Mouse (Mus musculus) lung, postnatal 25 days (tissue): ENCODE measurements around the gene Rdh5.

Experiments
- DNase-seq: peaks from one replicate; pipeline ENCODE4 v3.0.0; 2022; ENCODE audit warnings: low spot score

Gene Rdh5

GRCm38 (mm10) chr10:128929638-128930378 lies 7.1 kb upstream of the Rdh5 start:
- DNase-seq: peak; percentile 86

GRCm38 (mm10) chr10:128928356-128928755 lies 5.7 kb upstream of the Rdh5 start:
- DNase-seq: no peak

- DNase-seq: no peak
Observed at GRCm38 (mm10) chr10:128923935-128924334, 1.2 kb upstream of the Rdh5 start, which contains the start of gene Bloc1s1. TSS of gene Bloc1s1 (minus strand) at chr10:128924035.

- DNase-seq: peak; percentile 97
Observed at GRCm38 (mm10) chr10:128923013-128923691, 464 bp upstream of the Rdh5 start.

GRCm38 (mm10) chr10:128921883-128922821 lies 536 bp downstream of the Rdh5 start:
- no peak for DNase-seq

GRCm38 (mm10) chr10:128921251-128921650 lies 1.4 kb downstream of the Rdh5 start:
- DNase-seq: no peak

GRCm38 (mm10) chr10:128920736-128921161 lies 1.9 kb downstream of the Rdh5 start:
- DNase-seq: no peak

GRCm38 (mm10) chr10:128919966-128920365 lies 2.7 kb downstream of the Rdh5 start:
- no peak for DNase-seq

- DNase-seq: no peak
Observed at GRCm38 (mm10) chr10:128919203-128919631, 3.5 kb downstream of the Rdh5 start.

GRCm38 (mm10) chr10:128918246-128918645 lies 4.4 kb downstream of the Rdh5 start:
- no peak for DNase-seq

GRCm38 (mm10) chr10:128917400-128917799 lies 5.3 kb downstream of the Rdh5 start:
- DNase-seq: no peak

GRCm38 (mm10) chr10:128916665-128917064 lies 6.0 kb downstream of the Rdh5 start:
- no peak for DNase-seq

GRCm38 (mm10) chr10:128915550-128915949 lies 7.1 kb downstream of the Rdh5 start:
- no peak for DNase-seq

- no peak for DNase-seq
Observed at GRCm38 (mm10) chr10:128913696-128914095, 9.0 kb downstream of the Rdh5 start.

GRCm38 (mm10) chr10:128913219-128913618 lies 9.5 kb downstream of the Rdh5 start:
- DNase-seq: peak; percentile 89

GRCm38 (mm10) chr10:128912791-128913190 lies 9.9 kb downstream of the Rdh5 start:
- no peak for DNase-seq

GRCm38 (mm10) chr10:128912268-128912667 lies 10.4 kb downstream of the Rdh5 start:
- DNase-seq: no peak

GRCm38 (mm10) chr10:128911430-128911829 lies 11.3 kb downstream of the Rdh5 start:
- DNase-seq: no peak

- DNase-seq: peak; percentile 35
Observed at GRCm38 (mm10) chr10:128910066-128910841, 12.4 kb downstream of the Rdh5 start.

- DNase-seq: peak; percentile 85
Observed at GRCm38 (mm10) chr10:128909567-128910028, 13.1 kb downstream of the Rdh5 start.

GRCm38 (mm10) chr10:128908778-128909448 lies 13.8 kb downstream of the Rdh5 start:
- no peak for DNase-seq
